Mouse (Mus musculus) forelimb bud, embryonic 11.5 days (tissue): ENCODE measurements at regions not wholly inside any gene's neighbourhood (a gene's known extent, or its start where the extent isn't known, plus 50 kb on each side); places are given as distances from the start of the nearest gene placed in this dataset.
A peak's percentile ranks its signal among the peaks of the same experiment; 100 is the strongest.

ENCODE experiments used
- DNase-seq: peaks from one replicate; pipeline ENCODE4 v3.0.0-alpha.2; 2012; ENCODE audit warnings: low read depth, low spot score

GRCm38 (mm10) chr10:21446641-21447040 is 69.5 kb downstream of the Aldh8a1 start:
- DNase-seq, result no peak

GRCm38 (mm10) chr10:21448132-21448531 is 71.0 kb downstream of the Aldh8a1 start:
- DNase-seq, result no peak

GRCm38 (mm10) chr10:21448942-21449341 is 71.9 kb downstream of the Aldh8a1 start:
- DNase-seq, result no peak

GRCm38 (mm10) chr10:21452611-21453010 is 75.5 kb downstream of the Aldh8a1 start:
- no peak for DNase-seq

GRCm38 (mm10) chr10:21453527-21453926 is 76.4 kb downstream of the Aldh8a1 start:
- DNase-seq, result no peak

- no peak for DNase-seq
Observed at GRCm38 (mm10) chr10:21454153-21454552, 77.1 kb downstream of the Aldh8a1 start.

DNA sequence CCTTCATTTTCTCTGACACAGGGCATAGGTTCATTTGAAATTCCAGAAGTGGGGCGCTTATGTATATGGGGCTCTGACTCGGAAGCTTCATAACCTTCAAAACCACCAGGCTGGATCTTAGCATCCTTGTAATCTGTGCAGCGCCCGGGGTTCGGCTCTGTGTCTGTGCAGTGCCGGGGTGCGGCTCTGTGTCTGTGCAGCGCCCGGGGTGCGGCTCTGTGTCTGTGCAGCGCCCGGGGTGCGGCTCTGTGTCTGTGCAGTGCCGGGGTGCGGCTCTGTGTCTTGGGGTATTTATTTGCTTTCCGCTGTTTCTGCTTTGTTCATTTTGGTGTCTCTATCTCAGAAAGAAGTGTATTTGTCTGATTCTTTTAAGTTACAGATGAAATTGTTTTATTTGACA is 77.7 kb downstream of the Aldh8a1 start:
- DNase-seq, result no peak

DNA sequence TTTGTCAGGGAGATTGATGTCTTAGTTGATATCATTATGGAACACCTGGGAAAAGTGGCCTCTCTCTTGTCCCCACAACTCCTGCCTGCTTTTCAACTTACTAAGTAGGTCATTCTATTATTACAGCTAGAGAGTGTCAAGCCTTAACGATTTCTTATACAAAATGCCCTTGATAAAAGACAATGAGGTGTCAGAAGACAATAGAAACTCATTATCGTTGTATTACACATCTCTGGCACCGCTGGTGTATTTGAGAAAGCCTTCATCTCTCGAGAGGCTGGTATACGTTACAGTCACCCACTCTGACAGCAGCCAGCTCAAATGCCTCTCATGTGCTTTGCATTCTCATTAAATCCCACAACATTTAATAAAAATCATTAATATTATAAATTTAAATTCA is 78.8 kb downstream of the Aldh8a1 start:
- no peak for DNase-seq

- DNase-seq, result no peak
Observed at GRCm38 (mm10) chr10:21456359-21456758, 79.3 kb downstream of the Aldh8a1 start.

- DNase-seq, result no peak
Observed at GRCm38 (mm10) chr10:21456991-21457390, 79.9 kb downstream of the Aldh8a1 start.

- no peak for DNase-seq
Observed at GRCm38 (mm10) chr10:21458608-21459007, 81.5 kb downstream of the Aldh8a1 start.

DNA sequence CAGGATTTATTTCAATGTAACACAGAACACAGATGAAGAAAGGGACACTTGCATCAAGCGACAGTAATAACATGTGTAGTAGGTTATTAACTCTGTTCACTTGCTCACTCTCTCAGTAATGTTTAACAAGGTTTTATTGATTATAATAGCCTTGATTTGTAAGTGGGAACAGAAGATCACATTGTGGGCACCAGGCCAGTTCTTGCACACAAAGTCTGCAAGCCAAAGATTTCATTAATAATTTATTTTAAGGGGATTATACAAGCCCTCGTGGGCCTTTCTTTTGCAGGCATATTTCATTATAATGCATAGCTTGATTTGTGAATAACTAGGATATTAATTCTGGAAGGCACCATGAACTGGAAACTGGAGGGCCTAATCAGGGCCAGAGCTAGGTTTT is 83.0 kb downstream of the Aldh8a1 start:
- no peak for DNase-seq

DNA sequence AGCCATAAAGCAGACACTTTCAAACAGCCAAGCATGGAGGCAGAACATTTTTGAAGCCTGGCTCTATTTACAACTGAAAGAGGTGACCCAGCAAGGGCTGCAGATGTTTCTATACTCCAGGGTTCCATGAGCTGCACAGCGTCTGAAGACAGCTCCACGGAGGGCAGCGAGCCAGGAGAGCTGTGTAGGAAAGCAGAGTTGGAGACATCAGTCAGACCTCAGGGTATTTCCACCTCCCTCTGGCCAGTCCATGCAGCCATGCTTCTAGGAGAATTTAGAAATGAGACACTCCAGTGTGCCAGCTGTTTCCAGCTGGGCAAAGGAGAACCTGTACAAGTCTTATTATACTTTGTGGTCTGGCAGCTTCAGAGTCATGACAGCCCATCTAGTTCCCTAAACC is 85.8 kb downstream of the Aldh8a1 start:
- no peak for DNase-seq

GRCm38 (mm10) chr10:21465362-21465761 is 88.3 kb downstream of the Aldh8a1 start:
- DNase-seq, result peak; percentile 88

DNA sequence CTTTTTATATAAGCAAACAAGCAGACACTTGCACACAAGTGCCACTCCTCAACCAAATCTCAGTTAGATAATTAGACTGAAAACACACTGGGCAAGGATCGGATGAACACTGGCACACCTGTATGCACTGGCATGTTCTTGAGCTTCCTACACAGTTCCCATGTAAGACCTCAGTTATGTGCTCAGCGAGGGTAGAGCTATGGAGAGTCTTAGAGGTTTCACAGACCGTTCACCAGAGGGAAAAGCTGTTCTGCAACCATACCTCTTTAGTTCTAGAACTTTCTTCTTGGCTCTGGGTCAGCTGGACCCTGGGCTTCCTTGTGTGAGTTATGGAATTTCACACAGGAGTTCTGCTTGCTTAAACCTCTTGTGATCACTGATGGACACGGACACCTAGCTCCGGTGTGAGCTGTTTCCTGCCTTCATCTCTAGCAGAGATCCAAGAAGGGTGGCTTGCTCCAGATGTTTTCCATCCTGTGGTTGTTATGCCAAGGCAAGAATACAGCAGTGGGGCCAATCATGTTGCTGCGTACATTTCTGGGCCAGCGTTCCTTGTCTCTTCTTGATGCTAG is 88.8 kb downstream of the Aldh8a1 start:
- DNase-seq, result no peak

- DNase-seq, result no peak
Observed at GRCm38 (mm10) chr10:21467425-21468085, 90.5 kb downstream of the Aldh8a1 start.

GRCm38 (mm10) chr10:21468421-21468820 is 91.3 kb downstream of the Aldh8a1 start:
- DNase-seq, result no peak

GRCm38 (mm10) chr10:21469961-21470360 is 92.9 kb downstream of the Aldh8a1 start:
- DNase-seq, result no peak

DNA sequence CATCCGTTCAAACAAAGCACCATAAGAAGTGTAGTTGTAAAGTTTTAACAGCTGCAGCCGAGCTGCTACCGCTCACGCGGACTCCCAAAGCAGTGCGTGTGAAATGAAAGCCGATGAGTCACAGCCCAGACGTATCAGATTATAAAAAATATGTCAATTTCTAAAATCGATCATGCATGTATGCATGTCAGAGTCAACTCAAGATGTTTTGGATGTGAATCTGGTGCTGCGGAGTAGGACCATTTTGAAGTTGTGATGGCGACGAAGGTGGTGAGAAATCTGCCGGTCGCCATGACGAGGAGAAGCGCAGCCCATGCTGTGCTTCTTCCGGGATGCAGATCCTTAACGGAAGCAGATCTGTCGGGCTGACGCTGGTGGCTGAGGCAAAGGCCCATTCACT is 93.5 kb downstream of the Aldh8a1 start:
- no peak for DNase-seq

- DNase-seq, result no peak
Observed at GRCm38 (mm10) chr10:21474242-21474641, 97.2 kb downstream of the Aldh8a1 start.

DNA sequence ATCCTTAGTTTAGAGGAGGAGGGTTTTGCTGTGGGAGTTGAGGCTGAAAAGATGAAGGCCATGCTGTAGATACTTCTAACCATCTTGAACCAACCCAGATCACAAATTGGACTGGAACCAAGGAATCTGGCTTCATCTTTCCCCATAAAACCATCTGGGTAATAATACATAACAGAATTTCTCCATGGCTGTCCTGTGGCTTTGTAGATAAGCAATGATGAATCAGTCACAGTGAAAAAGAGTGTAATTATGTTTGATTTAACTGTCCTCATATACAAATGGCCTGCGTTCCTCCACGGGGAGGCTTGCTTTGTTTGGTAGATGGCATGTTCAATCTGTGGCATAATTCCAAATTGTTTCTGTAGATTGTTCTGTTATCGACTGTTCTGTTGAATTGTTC is 100.9 kb downstream of the Aldh8a1 start:
- DNase-seq, result no peak

GRCm38 (mm10) chr10:21479403-21479802 is 102.3 kb downstream of the Aldh8a1 start:
- no peak for DNase-seq

DNA sequence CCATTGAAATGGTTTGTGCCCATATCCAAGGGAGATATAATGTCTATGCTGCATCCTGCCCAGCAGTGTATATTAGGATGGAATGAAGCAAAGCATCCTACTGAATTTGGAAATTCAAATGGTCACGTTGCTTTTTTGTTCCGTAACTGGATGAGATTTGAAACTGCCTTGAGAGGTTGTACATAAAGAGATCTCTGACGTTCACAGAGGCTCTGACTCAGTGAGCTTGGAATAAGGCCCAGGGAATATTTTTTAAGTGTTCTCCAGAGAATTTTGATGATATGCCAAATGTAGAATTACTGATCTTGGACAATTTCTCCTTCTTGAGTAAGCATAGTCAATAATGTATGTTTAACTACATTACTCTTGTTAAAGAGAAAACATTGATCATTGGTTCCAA is 104.2 kb downstream of the Aldh8a1 start:
- DNase-seq, result no peak

DNA sequence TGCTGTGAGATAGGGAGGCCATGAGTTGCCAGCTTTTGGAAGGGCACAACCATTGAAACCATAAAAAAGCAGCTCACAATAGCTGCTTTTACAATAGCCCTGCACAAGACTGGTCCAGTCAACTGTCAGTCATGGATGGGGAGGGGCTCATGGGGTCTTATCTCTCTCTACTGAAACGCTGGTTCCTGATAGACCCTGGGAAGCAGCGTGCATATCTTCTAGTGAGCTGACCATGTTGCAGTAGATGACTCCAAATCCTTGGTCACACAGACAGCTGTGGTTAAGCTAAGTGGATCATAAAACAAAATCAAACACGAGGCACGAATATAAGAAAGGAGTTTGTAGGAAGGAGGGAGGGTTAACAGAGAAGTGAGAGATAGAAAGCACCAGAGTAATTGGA is 105.0 kb downstream of the Aldh8a1 start:
- no peak for DNase-seq
